Mouse (Mus musculus) liver, embryonic 15.5 days (tissue): ENCODE data around the gene Atp13a5. TPM values are rescaled to one million over a fixed set of nuclear protein-coding genes. Genes with fewer than 3 reads are reported as not detected.

Source experiments
- ATAC-seq: fragments of 200-750 bp; cut with Nextera tagmentation; 2 replicates; pipeline ENCODE4 v1.8.0; 2017; ENCODE audit warnings: moderate number of reproducible peaks, mild to moderate bottlenecking, moderate library complexity; ENCODE audit not compliant: insufficient read depth
- H3K27ac ChIP-seq: fragments of 300-500 bp; sonication (generic); replicated peaks from 2 replicates; pipeline ENCODE4 v1.5.1; 2015; ENCODE audit warnings: mild to moderate bottlenecking, inconsistent platforms
- H3K27me3 ChIP-seq: fragments of 300-500 bp; sonication (generic); 2 replicates; pipeline ENCODE4 v1.6.1; 2015; ENCODE audit warnings: mild to moderate bottlenecking, inconsistent platforms
- H3K36me3 ChIP-seq: fragments of 300-500 bp; sonication (generic); replicated peaks from 2 replicates; pipeline ENCODE4 v1.6.1; 2015; ENCODE audit warnings: moderate library complexity, mild to moderate bottlenecking, inconsistent platforms
- H3K4me1 ChIP-seq: fragments of 300-500 bp; sonication (generic); replicated peaks from 2 replicates; pipeline ENCODE4 v1.6.1; 2015; ENCODE audit warnings: inconsistent platforms
- H3K4me2 ChIP-seq: fragments of 300-500 bp; sonication (generic); 2 replicates; pipeline ENCODE4 v1.6.1; 2015; ENCODE audit warnings: moderate library complexity, mild to moderate bottlenecking, inconsistent platforms
- H3K4me3 ChIP-seq: fragments of 300-500 bp; sonication (generic); replicated peaks from 2 replicates; pipeline ENCODE4 v1.5.1; 2015; ENCODE audit warnings: mild to moderate bottlenecking, inconsistent platforms
- H3K9ac ChIP-seq: fragments of 300-500 bp; sonication (generic); 2 replicates; pipeline ENCODE4 v1.6.1; 2015; ENCODE audit warnings: moderate library complexity, mild to moderate bottlenecking, inconsistent platforms
- H3K9me3 ChIP-seq: fragments of 300-500 bp; sonication (generic); replicated peaks from 2 replicates; pipeline ENCODE4 v1.6.1; 2016; ENCODE audit warnings: inconsistent platforms
- WGBS: fragments of 180-500 bp; shearing (Covaris S2); methylation state at CpG from one replicate; pipeline ENCODE4 v1.1.7; 2015; ENCODE audit warnings: mixed read lengths; ENCODE audit not compliant: insufficient replicate concordance; 5-methylcytosine and 5-hydroxymethylcytosine counted together
- polyA plus RNA-seq: library from polyadenylated mRNA; unstranded; fragments of >200 nt; fragmentation: Nextera tagmentation; extraction: Ambion mirVana; gene quantifications from 2 replicates; pipeline ENCODE4 v1.2.1, GENCODE M21; 2015

Gene Atp13a5
- polyA plus RNA-seq = 0.02 TPM in 1 of 2 replicates, not detected in the other

DNA sequence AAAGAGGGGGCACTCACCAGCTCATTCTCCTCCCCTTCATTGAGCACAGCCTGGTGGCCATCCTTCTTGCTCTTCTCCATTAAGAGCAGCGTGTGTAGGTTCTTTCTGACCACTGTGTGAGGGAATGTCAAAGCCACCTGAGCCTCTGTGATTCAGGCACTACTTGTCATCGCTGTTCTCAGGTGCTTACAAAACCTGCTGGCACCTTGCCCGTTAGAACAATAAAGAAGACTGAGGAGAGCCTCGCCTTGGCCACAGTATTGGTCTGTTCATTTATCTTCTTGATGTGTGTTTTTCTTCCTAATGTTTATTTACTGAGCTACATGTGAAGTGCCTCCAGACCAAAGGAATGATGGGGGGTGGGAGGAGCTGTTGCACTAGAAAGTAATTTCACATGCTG is at the start of gene Atp13a5:
Atp13a5 (minus strand) TSS at position 275 of the 400 bp plus-strand sequence.
- 58% methylated on average over 4 of the region's 4 CpGs for WGBS
- H3K9me3 ChIP-seq = no peaks in the 10 kb centered on the region
- ATAC-seq = no peak

DNA sequence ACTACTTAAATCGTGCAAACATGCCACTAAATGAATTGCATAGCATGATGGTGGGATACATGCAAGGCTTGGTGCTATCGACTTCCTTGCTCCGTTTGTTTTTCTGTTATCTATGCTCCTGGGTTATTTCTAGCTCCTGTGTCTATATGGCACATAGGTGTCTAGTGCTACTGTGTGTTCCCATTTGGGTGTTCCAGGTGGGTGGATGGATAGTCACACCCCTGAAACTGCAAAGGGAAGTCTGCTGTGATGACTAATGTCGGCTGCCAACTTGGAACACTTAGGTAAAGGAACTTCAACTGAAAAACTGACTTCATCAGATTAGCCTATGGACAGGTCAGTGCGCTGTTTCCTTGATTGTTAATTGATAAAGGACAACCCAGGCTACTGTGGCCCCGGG is 36.3 kb upstream of the Atp13a5 start:
- WGBS = 69% methylated on average over 6 of the region's 6 CpGs

More for the DNA sequence above, at the start of gene Atp13a5:
- no peak within 1 kb of the TSS for H3K4me2 ChIP-seq
- H3K27ac ChIP-seq = no peak within 1 kb of the TSS
- no peaks in the 10 kb centered on the region for H3K4me1 ChIP-seq
- no peaks in the 10 kb centered on the region for H3K36me3 ChIP-seq
- H3K9ac ChIP-seq = no peak within 1 kb of the TSS
- H3K27me3 ChIP-seq = no peaks in the 10 kb centered on the region
- H3K4me3 ChIP-seq = no peak within 1 kb of the TSS

DNA sequence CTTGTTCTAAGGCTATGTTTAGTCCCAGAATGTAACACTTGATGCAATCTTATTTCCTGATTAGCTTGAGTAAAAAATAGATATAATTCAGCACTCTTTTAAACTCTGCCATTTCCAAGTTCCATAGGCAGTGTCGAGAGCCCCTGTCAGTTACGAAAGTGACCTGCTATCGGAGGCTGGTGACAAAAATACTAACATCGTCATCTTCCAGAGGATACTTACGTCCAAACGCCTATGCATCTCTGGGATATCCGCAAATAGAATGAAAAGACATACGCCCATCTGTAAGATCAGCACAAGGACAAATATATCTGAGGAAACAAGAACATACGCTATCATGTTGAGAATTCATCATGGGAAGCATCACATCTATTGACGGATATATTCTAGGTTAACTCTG is 28.8 kb upstream of the Atp13a5 start:
- Histone ChIP-seq H3K9ac (no peak overlapping the region), H3K4me1 (no peaks in the 10 kb centered on the region), H3K4me3 (no peak overlapping the region), H3K36me3 (no peaks in the 10 kb centered on the region), H3K27ac (no peak overlapping the region), H3K27me3 (no peaks in the 10 kb centered on the region), H3K9me3 (no peaks in the 10 kb centered on the region), H3K4me2 (no peak overlapping the region)
- 77% methylated on average over 10 of the region's 10 CpGs for WGBS
- no peak for ATAC-seq

More for the DNA sequence above, 36.3 kb upstream of the Atp13a5 start:
- H3K4me1 ChIP-seq = no peaks in the 10 kb centered on the region
- no peaks in the 10 kb centered on the region for H3K36me3 ChIP-seq
- H3K4me2 ChIP-seq = no peak overlapping the region
- ATAC-seq = no peak
- H3K27ac ChIP-seq = no peak overlapping the region
- no peak overlapping the region for H3K4me3 ChIP-seq
- no peaks in the 10 kb centered on the region for H3K27me3 ChIP-seq
- H3K9me3 ChIP-seq = no peaks in the 10 kb centered on the region
- H3K9ac ChIP-seq = no peak overlapping the region

- Histone ChIP-seq H3K27ac (no peak overlapping the region), H3K4me2 (no peak overlapping the region), H3K36me3 (no peaks in the 10 kb centered on the region), H3K9me3 (no peaks in the 10 kb centered on the region), H3K9ac (no peak overlapping the region), H3K27me3 (no peaks in the 10 kb centered on the region), H3K4me1 (no peaks in the 10 kb centered on the region), H3K4me3 (no peak overlapping the region)
- no peak for ATAC-seq
- 54% methylated on average over 2 of the region's 2 CpGs for WGBS
These were observed 20.5 kb upstream of the Atp13a5 start for GRCm38 (mm10) chr16:29399079-29399478.

DNA sequence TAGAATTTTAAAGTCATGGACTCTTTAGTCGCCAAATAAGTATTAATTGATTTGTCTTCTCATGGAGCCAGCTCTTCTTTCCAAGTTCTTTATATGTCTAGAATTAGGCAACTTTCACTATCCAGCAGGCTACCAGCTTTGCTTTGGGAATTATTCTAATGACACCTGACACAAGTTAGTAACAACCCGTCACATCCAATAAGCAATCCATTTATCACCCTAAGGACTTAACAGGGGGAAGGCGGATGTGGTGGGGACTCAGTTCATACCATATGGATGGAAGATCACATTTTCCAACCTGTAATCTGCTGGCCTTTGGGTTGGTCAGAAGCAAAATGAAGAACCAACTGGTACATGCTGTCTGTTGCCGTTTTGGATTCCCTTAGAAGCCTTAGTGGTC is 6.2 kb upstream of the Atp13a5 start:
- H3K36me3 ChIP-seq = no peaks in the 10 kb centered on the region
- H3K4me3 ChIP-seq = no peak overlapping the region
- 66% methylated on average over 4 of the region's 4 CpGs for WGBS
- H3K9ac ChIP-seq = no peak overlapping the region
- H3K27me3 ChIP-seq = no peaks in the 10 kb centered on the region
- H3K9me3 ChIP-seq = no peaks in the 10 kb centered on the region
- no peak overlapping the region for H3K27ac ChIP-seq
- H3K4me2 ChIP-seq = no peak overlapping the region
- no peak for ATAC-seq
- no peaks in the 10 kb centered on the region for H3K4me1 ChIP-seq

DNA sequence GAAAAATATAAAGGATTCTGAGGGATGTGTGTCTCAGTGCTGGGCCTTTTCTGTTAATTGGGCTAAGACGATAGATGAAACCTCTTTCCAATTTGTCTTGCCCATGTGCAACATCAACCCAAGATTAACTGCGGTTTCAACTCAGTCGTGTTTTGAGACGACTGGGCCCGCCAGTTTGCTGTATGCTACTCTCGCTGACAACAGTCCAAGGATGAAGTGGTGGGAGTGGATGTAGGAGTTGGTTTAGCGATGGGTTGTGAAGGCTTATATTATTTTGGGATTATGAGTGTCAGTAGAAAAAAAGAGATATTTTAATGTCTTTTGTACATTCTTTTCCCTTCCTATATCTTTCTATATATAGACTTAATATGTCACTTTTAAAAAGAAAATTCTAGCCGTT is 3.9 kb downstream of the Atp13a5 start:
- Histone ChIP-seq H3K9ac (no peak overlapping the region), H3K4me3 (no peak overlapping the region), H3K4me2 (no peak overlapping the region), H3K36me3 (no peaks in the 10 kb centered on the region), H3K9me3 (no peaks in the 10 kb centered on the region), H3K27me3 (no peaks in the 10 kb centered on the region), H3K27ac (no peak overlapping the region), H3K4me1 (no peaks in the 10 kb centered on the region)
- 63% methylated on average over 8 of the region's 8 CpGs for WGBS
- no peak for ATAC-seq

DNA sequence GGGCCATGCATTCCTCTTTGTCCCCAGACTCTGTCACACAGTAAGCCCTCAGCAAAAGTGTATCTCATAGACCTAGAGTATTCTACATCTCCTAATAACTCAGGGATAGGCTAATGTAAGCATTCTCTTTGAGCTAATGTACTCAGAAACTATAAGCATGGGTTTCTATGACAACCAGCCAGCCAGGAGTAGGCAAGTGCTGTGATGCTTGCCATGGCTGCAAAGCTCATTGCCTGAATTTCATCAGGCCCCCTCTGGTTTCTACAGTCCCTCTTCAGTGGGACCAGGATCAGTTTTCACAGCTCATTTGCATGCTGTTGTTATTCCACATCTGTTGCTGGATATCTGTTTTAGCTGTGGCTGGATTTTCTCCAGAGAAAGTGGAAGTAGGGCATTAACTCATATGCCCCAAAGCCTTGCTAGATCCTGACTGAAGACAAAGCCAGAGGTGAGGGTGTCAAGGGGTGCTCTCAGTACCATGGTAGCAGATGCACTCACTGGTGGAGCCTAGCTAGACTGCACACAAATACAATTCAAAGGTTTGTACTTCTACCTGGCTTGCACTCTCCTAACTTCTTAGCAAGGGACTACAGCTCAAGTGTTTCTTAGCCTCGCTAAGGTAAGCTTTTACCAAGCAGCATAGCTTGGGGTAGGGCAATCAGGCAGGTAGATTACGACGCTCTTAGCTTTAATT is 47.0 kb downstream of the Atp13a5 start:
- no peak overlapping the region for H3K9ac ChIP-seq
- H3K4me2 ChIP-seq = no peak overlapping the region
- no peak for ATAC-seq
- WGBS = 49% methylated on average over 3 of the region's 3 CpGs
- H3K36me3 ChIP-seq = no peaks in the 10 kb centered on the region
- H3K9me3 ChIP-seq = no peaks in the 10 kb centered on the region
- H3K4me1 ChIP-seq = no peaks in the 10 kb centered on the region
- no peak overlapping the region for H3K4me3 ChIP-seq
- no peak overlapping the region for H3K27ac ChIP-seq
- no peaks in the 10 kb centered on the region for H3K27me3 ChIP-seq

DNA sequence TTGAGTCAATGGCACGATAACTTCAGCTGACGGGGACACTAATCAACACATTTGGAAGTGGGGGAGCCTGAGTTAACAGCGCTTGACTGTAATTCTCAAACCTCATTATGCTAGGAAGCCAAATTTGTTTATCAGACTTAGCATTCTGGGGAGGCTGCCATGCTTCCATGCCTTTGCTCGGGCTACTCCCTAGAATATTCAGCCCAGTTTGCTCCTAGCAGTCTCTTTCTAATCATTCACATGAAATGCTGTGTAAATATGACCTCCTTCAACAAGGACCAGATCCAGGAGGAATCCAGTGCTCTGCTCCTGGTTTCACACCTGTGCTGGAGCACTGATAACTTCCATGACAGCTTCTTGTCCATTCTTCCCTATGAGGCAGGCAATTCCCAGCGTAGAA is 47.6 kb downstream of the Atp13a5 start:
- H3K4me3 ChIP-seq = no peak overlapping the region
- H3K27me3 ChIP-seq = no peaks in the 10 kb centered on the region
- WGBS = 55% methylated on average over 5 of the region's 5 CpGs
- H3K27ac ChIP-seq = no peak overlapping the region
- no peak overlapping the region for H3K9ac ChIP-seq
- no peaks in the 10 kb centered on the region for H3K9me3 ChIP-seq
- no peaks in the 10 kb centered on the region for H3K36me3 ChIP-seq
- no peaks in the 10 kb centered on the region for H3K4me1 ChIP-seq
- no peak overlapping the region for H3K4me2 ChIP-seq
- ATAC-seq = no peak

DNA sequence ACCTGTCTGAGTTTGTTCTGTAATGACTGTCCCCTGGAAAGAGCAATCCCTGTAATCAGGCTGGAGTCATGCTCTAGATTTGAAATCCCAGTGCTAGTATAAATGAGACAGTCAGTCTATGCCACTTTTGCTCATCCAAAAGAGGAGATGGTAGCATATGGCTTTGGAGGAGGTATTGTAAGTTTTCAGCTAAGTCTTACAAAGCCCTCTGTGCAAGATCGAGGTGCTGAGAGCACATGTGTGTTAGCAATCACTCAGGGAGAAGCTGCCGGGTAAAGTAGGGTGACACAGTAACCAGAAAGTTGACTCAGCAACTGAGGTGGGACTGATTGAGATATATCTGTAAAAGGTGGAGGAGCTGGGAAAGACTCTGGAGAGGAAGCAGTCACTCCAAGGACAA is 49.3 kb downstream of the Atp13a5 start:
- Histone ChIP-seq H3K27ac (no peak overlapping the region), H3K4me1 (no peaks in the 10 kb centered on the region), H3K27me3 (no peaks in the 10 kb centered on the region), H3K9me3 (no peaks in the 10 kb centered on the region), H3K36me3 (no peaks in the 10 kb centered on the region), H3K9ac (no peak overlapping the region), H3K4me3 (no peak overlapping the region), H3K4me2 (no peak overlapping the region)
- ATAC-seq = no peak
- 50% methylated on average over 2 of the region's 2 CpGs for WGBS

DNA sequence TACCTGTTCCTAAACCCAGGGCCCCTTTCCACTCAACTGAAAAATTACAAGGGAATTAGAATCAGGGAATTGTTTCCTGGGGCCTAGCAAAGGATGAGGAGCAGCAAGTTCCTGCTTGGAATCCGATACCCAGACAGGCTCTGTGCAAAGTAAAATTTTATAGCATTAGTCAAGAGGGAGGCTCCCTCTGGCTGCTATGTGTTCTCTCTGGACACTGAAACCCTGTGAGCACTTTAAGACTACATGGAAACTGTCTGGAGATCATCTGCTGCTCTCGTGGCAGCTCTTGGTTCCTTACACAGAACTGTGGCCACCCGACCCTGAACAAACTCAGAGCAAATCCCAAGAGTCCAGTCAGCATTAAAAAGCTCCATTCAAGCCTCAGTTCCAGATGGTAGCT is 50.6 kb downstream of the Atp13a5 start:
- WGBS = 42% methylated on average over 3 of the region's 3 CpGs
- H3K4me3 ChIP-seq = no peak overlapping the region
- no peak overlapping the region for H3K27ac ChIP-seq
- H3K9ac ChIP-seq = no peak overlapping the region
- no peaks in the 10 kb centered on the region for H3K27me3 ChIP-seq
- no peaks in the 10 kb centered on the region for H3K36me3 ChIP-seq
- H3K9me3 ChIP-seq = no peaks in the 10 kb centered on the region
- no peak overlapping the region for H3K4me2 ChIP-seq
- ATAC-seq = no peak
- no peaks in the 10 kb centered on the region for H3K4me1 ChIP-seq

DNA sequence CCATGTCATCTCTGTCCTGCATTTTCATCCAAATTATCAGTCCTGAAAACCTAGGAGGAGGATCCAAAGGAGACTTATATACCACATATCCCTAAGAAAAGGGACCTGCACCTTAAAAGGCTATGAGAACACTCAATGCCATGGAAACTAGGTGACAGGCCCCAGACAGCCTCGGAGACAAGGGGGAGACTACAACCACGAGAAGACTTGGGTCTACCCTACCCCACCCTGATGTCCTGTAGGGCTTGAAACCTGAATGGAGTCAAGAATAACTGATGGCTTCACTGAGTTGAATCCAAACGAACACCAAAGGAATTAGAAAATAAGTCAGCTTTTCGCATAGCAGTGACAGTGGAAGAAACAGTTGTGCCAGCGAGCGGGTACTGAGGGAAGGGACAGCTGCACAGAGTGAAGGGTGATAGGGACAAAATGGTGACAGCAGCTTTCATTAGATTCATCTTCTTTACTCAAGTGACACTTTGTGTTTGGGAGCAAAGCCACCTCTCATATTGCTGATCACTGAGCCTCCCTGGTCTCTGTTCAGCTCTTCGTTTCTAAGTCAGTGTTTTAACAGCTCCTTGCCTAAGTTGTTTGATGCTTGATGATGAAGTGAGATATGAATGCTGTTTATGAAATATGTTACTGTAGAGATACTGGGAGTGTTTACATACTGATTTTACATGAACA is 53.2 kb downstream of the Atp13a5 start:
- no peak overlapping the region for H3K27ac ChIP-seq
- H3K36me3 ChIP-seq = no peaks in the 10 kb centered on the region
- WGBS = 67% methylated on average over 7 of the region's 7 CpGs
- no peak overlapping the region for H3K9ac ChIP-seq
- H3K9me3 ChIP-seq = no peaks in the 10 kb centered on the region
- no peaks in the 10 kb centered on the region for H3K27me3 ChIP-seq
- H3K4me1 ChIP-seq = no peaks in the 10 kb centered on the region
- H3K4me2 ChIP-seq = no peak overlapping the region
- no peak overlapping the region for H3K4me3 ChIP-seq
- no peak for ATAC-seq
